Mouse (Mus musculus) embryonic facial prominence, embryonic 14.5 days (tissue): ENCODE results near the gene Aspscr1. TPM values are rescaled to one million over a fixed set of nuclear protein-coding genes. Genes with fewer than 3 reads are reported as not detected.

Experiments used
- ATAC-seq: fragments of 200-750 bp; cut with Nextera tagmentation; 2 replicates; pipeline ENCODE4 v1.8.0; 2017; ENCODE audit warnings: low read depth, moderate number of reproducible peaks, moderate TSS enrichment
- DNase-seq: peaks from one replicate; pipeline ENCODE4 v3.0.0-alpha.2; 2015; ENCODE audit warnings: low spot score
- H3K27ac ChIP-seq: fragments of 300-500 bp; sonication (generic); replicated peaks from 2 replicates; pipeline ENCODE4 v1.5.1; 2014; ENCODE audit warnings: low read depth, mild to moderate bottlenecking, low read length, moderate library complexity
- H3K27me3 ChIP-seq: fragments of 300-500 bp; sonication (generic); replicated peaks from 2 replicates; pipeline ENCODE4 v1.6.1; 2014; ENCODE audit warnings: low read length; ENCODE audit not compliant: control insufficient read depth, insufficient read depth
- H3K36me3 ChIP-seq: fragments of 300-500 bp; sonication (generic); 2 replicates; pipeline ENCODE4 v1.6.1; 2014; ENCODE audit warnings: low read length, mixed read lengths; ENCODE audit not compliant: control insufficient read depth, insufficient read depth
- H3K4me1 ChIP-seq: fragments of 300-500 bp; sonication (generic); 2 replicates; pipeline ENCODE4 v1.6.1; 2014; ENCODE audit warnings: antibody characterized with exemption, low read length; ENCODE audit not compliant: control insufficient read depth, insufficient read depth
- H3K4me2 ChIP-seq: fragments of 300-500 bp; sonication (generic); 2 replicates; pipeline ENCODE4 v1.6.1; 2014; ENCODE audit warnings: low read depth, mild to moderate bottlenecking, low read length, moderate library complexity, mixed read lengths
- H3K4me3 ChIP-seq: fragments of 300-500 bp; sonication (generic); 2 replicates; pipeline ENCODE4 v1.5.1; 2014; ENCODE audit warnings: low read depth, mild to moderate bottlenecking, low read length
- H3K9ac ChIP-seq: fragments of 300-500 bp; sonication (generic); 2 replicates; pipeline ENCODE4 v1.6.1; 2014; ENCODE audit warnings: low read depth, mild to moderate bottlenecking, low read length, moderate library complexity, mixed read lengths
- H3K9me3 ChIP-seq: fragments of 300-500 bp; sonication (generic); 2 replicates; pipeline ENCODE4 v1.6.1; 2016; ENCODE audit warnings: low read length; ENCODE audit not compliant: control insufficient read depth
- WGBS: fragments of 180-500 bp; shearing (Covaris S2); extraction: QIAGEN DNeasy Blood & Tissue Kit; methylation state at CpG from one replicate; pipeline ENCODE4 v1.1.7; 2014; 5-methylcytosine and 5-hydroxymethylcytosine counted together
- polyA plus RNA-seq: library from polyadenylated mRNA; unstranded; fragments of >200 nt; fragmentation: Nextera tagmentation; extraction: Ambion mirVana; gene quantifications from 2 replicates; pipeline ENCODE4 v1.2.1, GENCODE M21; 2014

Gene Aspscr1
- polyA plus RNA-seq, 1 experiment from 2014 or later: 93.1 TPM

DNA sequence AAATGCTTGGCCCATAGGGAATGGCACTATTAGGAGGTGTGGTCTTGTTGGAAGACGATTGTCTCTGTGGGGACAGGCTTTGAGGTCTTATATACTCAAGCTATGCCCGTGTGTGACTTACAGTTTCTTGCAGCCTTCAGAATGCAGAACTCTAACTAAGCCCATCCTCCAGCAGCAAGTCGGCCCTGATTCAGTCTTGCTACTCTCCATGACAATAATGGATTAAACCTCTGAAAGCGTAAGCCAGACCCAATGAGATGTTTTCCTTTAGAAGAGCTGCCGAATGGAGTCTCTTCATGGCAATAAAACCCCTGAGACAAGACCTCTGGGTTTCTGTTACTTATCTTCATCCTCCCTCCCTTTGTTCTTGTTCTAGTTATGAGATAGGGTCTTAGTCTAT lies 38.0 kb upstream of the Aspscr1 start:
- DNase-seq (no peak), ATAC-seq (no peak)
- Histone ChIP-seq H3K27ac (no peak overlapping the region), H3K36me3 (no peaks in the 10 kb centered on the region), H3K27me3 (no peaks in the 10 kb centered on the region), H3K4me2 (no peak overlapping the region), H3K4me3 (no peak overlapping the region), H3K4me1 (peaks cover 15% of the 10 kb centered on the region), H3K9ac (no peak overlapping the region), H3K9me3 (no peaks in the 10 kb centered on the region)
- 80% methylated on average over 5 of the region's 5 CpGs for WGBS

DNA sequence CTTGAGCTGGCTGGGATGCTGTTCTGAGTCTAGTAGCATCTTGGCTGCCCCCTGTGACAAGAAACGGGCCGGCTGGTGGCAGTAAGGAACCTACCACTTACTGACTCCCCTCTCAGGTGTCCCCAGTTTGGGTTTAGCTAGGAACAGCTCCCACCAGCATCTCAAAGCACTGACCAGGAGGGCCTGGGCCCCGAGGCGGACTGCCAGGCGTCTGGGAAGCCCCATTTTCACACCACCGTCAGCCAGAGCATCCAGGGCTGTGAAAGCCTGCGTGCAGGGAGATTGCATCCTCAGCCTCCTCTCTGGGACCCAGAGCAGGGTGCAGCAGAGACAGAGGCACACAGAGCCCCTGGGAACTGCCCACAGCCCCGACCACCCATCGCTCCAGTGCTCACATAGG lies 31.5 kb upstream of the Aspscr1 start:
- no peak overlapping the region for H3K4me2 ChIP-seq
- no peak overlapping the region for H3K27ac ChIP-seq
- ATAC-seq (no peak), DNase-seq (no peak)
- no peak overlapping the region for H3K9ac ChIP-seq
- peaks cover 11% of the 10 kb centered on the region for H3K4me1 ChIP-seq
- no peaks in the 10 kb centered on the region for H3K9me3 ChIP-seq
- H3K27me3 ChIP-seq: no peaks in the 10 kb centered on the region
- H3K4me3 ChIP-seq: no peak overlapping the region
- H3K36me3 ChIP-seq: no peaks in the 10 kb centered on the region
- WGBS: 66% methylated on average over 9 of the region's 9 CpGs

DNA sequence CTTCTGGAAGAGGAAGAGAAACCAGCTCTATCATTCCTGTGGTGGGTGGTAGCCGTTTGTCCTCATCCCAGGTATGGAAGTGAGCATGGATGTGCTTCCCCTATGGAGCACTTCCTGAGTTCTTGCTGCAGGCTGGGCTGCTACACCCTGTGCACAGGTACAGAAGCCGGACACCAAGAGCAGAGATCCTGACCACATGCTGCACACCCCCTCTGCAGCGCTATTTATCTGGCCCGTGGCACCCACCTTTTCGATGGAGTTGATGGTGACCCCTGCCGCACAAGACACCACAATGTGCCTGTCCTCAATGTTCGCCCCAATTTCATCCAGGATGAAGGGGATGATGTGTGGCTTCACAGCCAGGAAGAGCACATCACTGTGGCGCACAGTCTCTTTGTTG lies 30.9 kb upstream of the Aspscr1 start:
- Histone ChIP-seq H3K4me2 (peak overlapping the region; percentile 91; the same call in 1 of the 2 replicates), H3K36me3 (no peaks in the 10 kb centered on the region), H3K27ac (no peak overlapping the region), H3K4me3 (no peak overlapping the region), H3K9me3 (no peaks in the 10 kb centered on the region), H3K9ac (no peak overlapping the region), H3K27me3 (no peaks in the 10 kb centered on the region), H3K4me1 (peaks cover 11% of the 10 kb centered on the region)
- ATAC-seq (no peak), DNase-seq (no peak)
- WGBS: 81% methylated on average over 8 of the region's 8 CpGs

DNA sequence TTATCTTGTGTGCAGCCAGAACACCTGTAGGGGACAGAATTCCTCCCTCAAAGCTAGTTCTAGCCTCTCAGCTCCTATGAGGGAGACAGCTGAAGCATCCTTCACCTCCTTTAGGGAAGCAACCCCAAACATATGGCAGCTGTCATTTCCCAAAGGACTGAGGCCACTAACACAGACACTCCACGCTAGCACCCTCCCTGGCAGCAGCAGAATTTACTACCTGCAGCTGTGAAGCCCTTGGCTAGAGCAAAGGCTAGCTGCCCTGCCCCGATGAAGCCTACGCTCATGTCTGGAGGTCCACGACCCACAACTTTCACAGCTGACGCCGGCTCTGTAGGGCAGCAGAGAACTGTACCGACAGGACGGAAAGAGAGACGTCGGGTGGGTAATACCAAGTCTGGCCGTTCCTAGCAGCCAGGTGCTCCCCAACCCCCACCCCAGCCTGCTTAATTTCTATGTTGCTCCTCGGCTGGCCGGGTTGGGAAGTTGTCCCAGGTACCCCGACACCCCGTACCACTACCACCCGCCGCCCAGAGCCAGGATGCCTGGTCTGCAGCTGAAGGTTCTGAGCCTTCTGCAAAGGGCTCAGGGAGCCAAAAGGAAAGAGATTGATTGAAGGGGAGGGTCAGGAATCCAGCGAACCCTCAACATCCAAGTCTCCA lies 29.7 kb upstream of the Aspscr1 start:
- Histone ChIP-seq H3K9me3 (no peaks in the 10 kb centered on the region), H3K27ac (peak overlapping the region; percentile 82), H3K36me3 (no peaks in the 10 kb centered on the region), H3K4me2 (peak overlapping the region; percentile 91), H3K9ac (peak overlapping the region; percentile 73), H3K27me3 (peaks cover 5% of the 10 kb centered on the region), H3K4me1 (peaks cover 16% of the 10 kb centered on the region), H3K4me3 (peak overlapping the region; percentile 55)
- 1% methylated on average over 17 of the region's 18 CpGs for WGBS
- peak; percentile 44 for ATAC-seq
- DNase-seq: no peak

DNA sequence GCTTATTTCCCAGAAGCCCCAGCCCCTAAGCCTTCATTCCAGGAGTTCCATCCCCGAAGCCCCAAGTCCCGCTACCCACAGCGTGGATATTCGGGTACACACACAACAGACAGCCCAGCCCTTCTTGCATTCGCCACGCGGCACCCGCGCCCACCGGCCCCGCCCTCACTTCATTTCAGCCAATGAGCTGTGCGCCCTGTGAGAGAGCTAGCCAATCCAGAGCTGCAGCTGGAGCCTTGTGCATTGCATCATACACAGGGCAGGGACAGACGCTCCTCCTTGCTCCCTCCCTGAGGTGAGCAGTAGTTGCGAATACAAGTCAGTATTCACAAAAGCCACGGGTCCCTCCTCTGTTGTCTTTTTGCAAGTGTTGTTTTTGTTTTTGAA lies 29.2 kb upstream of the Aspscr1 start, which contains the start of gene Pycr1:
Gene Pycr1, minus strand, starts transcription at position 169 of the 387 bp plus-strand sequence.
- peak; percentile 97 for DNase-seq
- WGBS: 0% methylated on average over 14 of the region's 15 CpGs

DNA sequence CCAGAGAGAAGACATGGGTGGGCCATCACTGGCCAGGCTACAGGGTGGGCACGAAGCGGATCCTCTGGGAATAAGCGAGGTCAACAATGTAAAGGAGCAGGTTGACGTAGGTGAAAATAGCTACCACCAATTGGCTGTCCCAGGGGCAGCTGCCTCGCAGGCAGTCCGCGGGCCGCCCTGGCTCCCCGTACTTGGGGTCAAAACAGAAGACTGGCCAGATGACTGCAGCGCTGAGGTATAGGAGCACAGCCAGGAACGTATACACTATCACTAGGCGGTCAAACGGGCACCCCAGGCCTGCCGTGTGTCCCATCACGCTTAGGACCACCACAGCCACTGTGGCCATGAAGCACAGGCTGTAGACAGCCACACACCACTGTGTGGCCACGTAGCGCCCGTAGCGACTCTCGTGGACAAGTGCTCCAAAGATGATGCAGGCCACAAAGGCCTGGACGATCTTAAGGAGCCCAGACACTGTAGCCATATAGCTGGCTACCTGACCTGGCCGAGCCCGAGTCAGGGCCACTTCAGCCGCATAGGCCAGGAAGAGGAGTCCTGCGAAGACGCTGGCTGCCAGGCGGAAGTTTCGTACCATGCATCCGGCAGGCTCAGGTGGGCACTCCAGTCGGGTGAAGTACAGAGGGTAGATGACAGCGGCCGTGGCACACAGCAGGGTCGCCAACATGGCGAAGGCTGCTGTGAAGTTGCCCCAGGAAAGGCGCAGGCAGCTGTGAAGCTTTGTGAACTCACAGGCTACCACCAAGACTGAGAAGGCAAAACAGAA lies 25.5 kb upstream of the Aspscr1 start:
- 78% methylated on average over 35 of the region's 35 CpGs for WGBS
- no peak overlapping the region for H3K4me3 ChIP-seq
- H3K27me3 ChIP-seq: peaks cover 8% of the 10 kb centered on the region
- H3K4me2 ChIP-seq: no peak overlapping the region
- ATAC-seq (no peak), DNase-seq (no peak)
- no peaks in the 10 kb centered on the region for H3K36me3 ChIP-seq
- H3K4me1 ChIP-seq: peaks cover 18% of the 10 kb centered on the region
- H3K27ac ChIP-seq: no peak overlapping the region
- peak overlapping the region; percentile 34; the same call in 1 of the 2 replicates for H3K9ac ChIP-seq
- H3K9me3 ChIP-seq: no peaks in the 10 kb centered on the region

More for the DNA sequence above, 29.2 kb upstream of the Aspscr1 start, which contains the start of gene Pycr1:
- peak within 1 kb of the TSS; percentile 73 for H3K9ac ChIP-seq
- no peaks in the 10 kb centered on the region for H3K9me3 ChIP-seq
- H3K4me3 ChIP-seq: peak within 1 kb of the TSS; percentile 55
- H3K27me3 ChIP-seq: peaks cover 8% of the 10 kb centered on the region
- H3K4me1 ChIP-seq: peaks cover 18% of the 10 kb centered on the region
- peak; percentile 99 for ATAC-seq
- peak within 1 kb of the TSS; percentile 82 for H3K27ac ChIP-seq
- no peaks in the 10 kb centered on the region for H3K36me3 ChIP-seq
- H3K4me2 ChIP-seq: peak within 1 kb of the TSS; percentile 91

DNA sequence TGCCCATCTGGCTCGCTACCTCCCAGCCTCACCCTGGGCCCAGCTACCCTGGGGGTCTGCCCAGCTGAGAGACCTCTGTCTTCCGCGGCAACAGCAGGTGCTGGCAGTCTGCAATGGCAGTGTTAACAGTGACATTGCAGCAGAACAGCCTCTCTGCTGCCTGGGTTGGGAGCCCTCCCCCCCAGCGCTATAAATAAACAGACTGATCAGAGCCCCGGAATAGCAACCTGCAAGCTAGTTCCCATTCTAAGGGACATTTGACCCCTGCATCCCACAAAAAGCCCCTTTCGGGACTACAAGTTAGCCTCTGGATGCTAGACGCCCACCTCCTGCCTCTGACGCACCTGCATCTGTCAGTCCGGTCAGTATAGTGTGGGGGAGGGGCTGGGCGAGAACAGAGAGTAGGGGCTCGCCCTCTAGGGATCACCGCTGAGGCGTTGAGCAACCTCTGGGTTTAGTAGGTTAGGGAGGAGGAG lies 24.7 kb upstream of the Aspscr1 start, which contains the start of gene Myadml2:
Gene Myadml2, minus strand, starts transcription at position 158 of the 476 bp plus-strand sequence.
- Histone ChIP-seq H3K27ac (no peak within 1 kb of the TSS), H3K27me3 (peaks cover 8% of the 10 kb centered on the region), H3K4me2 (peak within 1 kb of the TSS; percentile 39), H3K9me3 (no peaks in the 10 kb centered on the region), H3K9ac (peak within 1 kb of the TSS; percentile 34; the same call in 1 of the 2 replicates), H3K4me3 (0 out of 2 replicates have a peak within 1 kb of the TSS, but pooled peaks have one; percentile 6), H3K36me3 (no peaks in the 10 kb centered on the region), H3K4me1 (peaks cover 12% of the 10 kb centered on the region)
- WGBS: 6% methylated on average over 13 of the region's 13 CpGs
- peak; percentile 51 for DNase-seq
- ATAC-seq: no peak

DNA sequence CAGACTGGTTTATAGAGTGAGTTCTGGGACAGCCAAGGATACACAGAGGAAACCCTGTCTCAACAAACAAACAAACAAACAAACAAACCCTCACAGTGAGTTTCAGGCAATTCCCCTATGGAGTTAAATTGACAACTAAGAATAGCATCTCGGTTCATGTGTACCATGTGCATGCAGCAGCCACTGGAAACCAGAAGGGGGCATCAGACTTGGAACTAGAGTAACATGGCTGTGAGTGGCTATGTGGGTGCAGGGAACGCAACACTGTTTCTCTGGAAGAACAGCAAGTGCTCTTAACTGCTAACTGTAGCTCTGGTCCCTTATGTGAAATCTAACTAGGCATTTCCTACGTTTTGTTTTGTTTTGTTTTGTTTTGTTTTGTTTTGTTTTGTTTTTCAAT lies 20.9 kb upstream of the Aspscr1 start:
- no peak for ATAC-seq
- no peaks in the 10 kb centered on the region for H3K9me3 ChIP-seq
- no peak overlapping the region for H3K27ac ChIP-seq
- H3K4me2 ChIP-seq: no peak overlapping the region
- H3K9ac ChIP-seq: no peak overlapping the region
- no peak overlapping the region for H3K4me3 ChIP-seq
- no peaks in the 10 kb centered on the region for H3K36me3 ChIP-seq
- DNase-seq: no peak
- WGBS: 69% methylated on average over 3 of the region's 3 CpGs
- H3K4me1 ChIP-seq: peaks cover 7% of the 10 kb centered on the region
- peaks cover 17% of the 10 kb centered on the region for H3K27me3 ChIP-seq
